Comparison of ENCODE assay signal across 30 mouse cellular contexts in the genomic region with DNA sequence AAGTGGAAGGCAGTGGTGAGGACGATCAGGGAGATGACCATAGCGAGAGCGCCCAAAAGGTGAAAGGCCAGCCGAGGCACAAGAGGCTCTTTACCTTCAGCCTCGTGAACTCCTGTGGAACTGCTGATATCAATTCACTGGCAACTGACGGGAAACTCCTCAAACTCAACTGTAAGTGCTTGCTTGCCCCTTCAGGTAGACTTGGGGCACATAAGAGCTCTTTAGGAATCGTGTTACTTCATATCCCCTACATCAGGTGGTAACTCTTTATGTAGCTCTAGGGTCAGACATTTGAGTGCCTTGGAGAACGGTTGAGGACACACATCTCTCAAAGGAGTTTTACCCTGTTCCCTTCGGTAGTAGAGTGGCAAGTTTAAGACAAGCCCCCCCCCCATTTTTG. TPM values are rescaled to one million over a fixed set of nuclear protein-coding genes. Genes with fewer than 3 reads are reported as not detected.
"Had no signal": no experiment of that assay in that cellular context is flagged by ENCODE, and none has a peak within 500 bp of the region (broad histone marks: within the 10 kb centered on the region; RNA-seq: fewer than 3 reads in every experiment).

No protein-coding gene starts in this region.

- H3K4me2 ChIP-seq: heart, embryonic 12.5 days; hindbrain, embryonic 13.5 days; hindbrain, embryonic 15.5 days; limb, embryonic 13.5 days; limb, embryonic 15.5 days had no signal

- H3K4me3 ChIP-seq: gastrocnemius, adult 2 months; heart, embryonic 10.5 days; heart, embryonic 12.5 days; hindbrain, embryonic 10.5 days; hindbrain, embryonic 13.5 days; hindbrain, embryonic 15.5 days; limb, embryonic 13.5 days; limb, embryonic 15.5 days had no signal

- H3K27me3 ChIP-seq: heart, embryonic 12.5 days; hindbrain, embryonic 13.5 days; hindbrain, embryonic 15.5 days; limb, embryonic 13.5 days; limb, embryonic 15.5 days had no signal

- DNase-seq: gastrocnemius, adult 2 months; gastrocnemius, postnatal 10 days; gastrocnemius, postnatal 25 days; heart, adult 18-20 months; heart, postnatal 10 days; heart, postnatal 4 days; kidney, adult 18-20 months; kidney, adult 8-10 months; kidney, postnatal 10 days; kidney, postnatal 36 days; layer of hippocampus, adult 9-11 months; layer of hippocampus, postnatal 36 days; left cerebral cortex, postnatal 4 days had no signal

- H3K4me1 ChIP-seq: heart, embryonic 10.5 days; hindbrain, embryonic 10.5 days; hindbrain, embryonic 13.5 days; hindbrain, embryonic 15.5 days; limb, embryonic 13.5 days; limb, embryonic 15.5 days had no signal

- ATAC-seq: hindbrain, postnatal 0 days; intestine, embryonic 16.5 days had no signal

- H3K9me3 ChIP-seq: heart, embryonic 10.5 days; heart, embryonic 12.5 days; hindbrain, embryonic 10.5 days; hindbrain, embryonic 13.5 days; hindbrain, embryonic 15.5 days; limb, embryonic 13.5 days; limb, embryonic 15.5 days had no signal

- H3K9ac ChIP-seq: heart, embryonic 12.5 days; hindbrain, embryonic 13.5 days; hindbrain, embryonic 15.5 days; limb, embryonic 13.5 days; limb, embryonic 15.5 days had no signal

- H3K27ac ChIP-seq: gastrocnemius, adult 2 months; heart, embryonic 10.5 days; hindbrain, embryonic 10.5 days; hindbrain, embryonic 13.5 days; hindbrain, embryonic 15.5 days; hindbrain, postnatal 0 days; limb, embryonic 13.5 days; limb, embryonic 15.5 days had no signal

RNA-seq across cellular contexts. Expression of a gene that starts 46.9 kb away (rescaled TPM):
- polyA plus RNA-seq: large intestine, adult 2 months had no signal

RNA-seq across cellular contexts. Expression of a gene that starts 54.9 kb away (rescaled TPM):
- polyA plus RNA-seq: frontal cortex, adult 2 months; heart, embryonic 10.5 days; heart, embryonic 12.5 days; heart, embryonic 14.5 days; heart, embryonic 16.5 days; hindbrain, embryonic 10.5 days; hindbrain, embryonic 13.5 days; hindbrain, embryonic 15.5 days; hindbrain, postnatal 0 days; intestine, embryonic 14.5 days; intestine, embryonic 16.5 days; kidney, embryonic 14.5 days; kidney, embryonic 16.5 days; large intestine, adult 2 months; limb, embryonic 11.5 days; limb, embryonic 13.5 days; limb, embryonic 15.5 days had no signal
